Mouse (Mus musculus) CH12.LX (cell line): ENCODE data around the gene Itprip. TPM values are rescaled to one million over a fixed set of nuclear protein-coding genes. Genes with fewer than 3 reads are reported as not detected.

Experiments
- DNase-seq: peaks from one replicate; pipeline ENCODE4 v3.0.0-alpha.2; 2013; ENCODE audit errors: extremely low read depth
- H3K27ac ChIP-seq: 2 replicates; pipeline ENCODE4 v1.5.1; 2012; ENCODE audit warnings: low read depth, mild to moderate bottlenecking, control low read depth, moderate library complexity; ENCODE audit not compliant: insufficient read depth
- H3K27me3 ChIP-seq: replicated peaks from 2 replicates; pipeline ENCODE3; 2012; ENCODE audit warnings: inconsistent platforms
- H3K36me3 ChIP-seq, 2 experiments: replicated peaks in 1 of 2; 2 replicates each; pipeline versions ENCODE3 to v1.6.1; 2012; ENCODE audit warnings: inconsistent platforms in 1 of 2, low read length in 1 of 2, mild to moderate bottlenecking in 1 of 2, mixed read lengths in 1 of 2, moderate library complexity in 1 of 2; ENCODE audit not compliant: control insufficient read depth in 1 of 2, insufficient read depth in 1 of 2
- H3K4me1 ChIP-seq, 2 experiments: 2 replicates each; pipeline ENCODE4 v1.6.1; 2012; ENCODE audit warnings: inconsistent platforms in 1 of 2, moderate library complexity in 1 of 2; ENCODE audit not compliant: insufficient read depth in 2 of 2, control insufficient read depth in 1 of 2
- H3K4me2 ChIP-seq: 2 replicates; pipeline ENCODE4 v1.6.1; 2012; ENCODE audit warnings: low read depth, mild to moderate bottlenecking, control low read depth; ENCODE audit not compliant: poor library complexity, insufficient read depth, severe bottlenecking
- H3K4me3 ChIP-seq, 3 experiments: fragments of 150-350 bp in 1 of 3; sonication (generic) in 1 of 3; replicated peaks in 1 of 3; 2 replicates each; pipeline versions ENCODE3 to v1.5.1; 2011 to 2012; ENCODE audit warnings: low read depth in 2 of 3, low read length in 2 of 3, mild to moderate bottlenecking in 2 of 3, moderate library complexity in 2 of 3, control low read depth in 1 of 3, improper control_type of control experiment in 1 of 3, inconsistent platforms in 1 of 3, mixed read lengths in 1 of 3; ENCODE audit not compliant: poor library complexity in 1 of 3
- H3K79me2 ChIP-seq: replicated peaks from 2 replicates; pipeline ENCODE4 v1.6.1; 2012; ENCODE audit warnings: mild to moderate bottlenecking, moderate library complexity; ENCODE audit not compliant: control insufficient read depth, poor library complexity, insufficient read depth, severe bottlenecking; ENCODE audit errors: extremely low read depth
- H3K9ac ChIP-seq: 2 replicates; pipeline ENCODE4 v1.6.1; 2012; ENCODE audit warnings: low read depth, mild to moderate bottlenecking, control low read depth, moderate library complexity; ENCODE audit not compliant: insufficient read depth
- H3K9me3 ChIP-seq: replicated peaks from 2 replicates; pipeline ENCODE3; 2012; ENCODE audit warnings: low read length, inconsistent platforms, mixed read lengths
- BHLHE40 ChIP-seq: IDR thresholded peaks from 2 replicates; pipeline ENCODE4 v1.6.1; 2011; ENCODE audit warnings: mild to moderate bottlenecking, low read depth, low read length, improper control_type of control experiment
- CHD1 ChIP-seq: IDR thresholded peaks from 2 replicates; pipeline ENCODE4 v1.6.1; 2012; ENCODE audit warnings: low read depth, low read length, improper control_type of control experiment, inconsistent platforms
- CHD2 ChIP-seq: IDR thresholded peaks from 2 replicates; pipeline ENCODE4 v1.6.1; 2011; ENCODE audit warnings: low read length, improper control_type of control experiment
- CTCF ChIP-seq, 2 experiments: IDR thresholded peaks in 1 of 2; conservative IDR thresholded peaks in 1 of 2; 2 replicates each; pipeline ENCODE4 v1.5.1; 2011 to 2012; ENCODE audit warnings: low read depth in 2 of 2, low read length in 2 of 2, improper control_type of control experiment in 1 of 2, inconsistent platforms in 1 of 2, mild to moderate bottlenecking in 1 of 2, moderate library complexity in 1 of 2
- E2F4 ChIP-seq: IDR thresholded peaks from 2 replicates; pipeline ENCODE4 v1.6.1; 2011; ENCODE audit warnings: low read depth, low read length, improper control_type of control experiment; ENCODE audit not compliant: insufficient replicate concordance
- ELF1 ChIP-seq: IDR thresholded peaks from 2 replicates; pipeline ENCODE4 v1.6.1; 2014; ENCODE audit warnings: low read depth, mild to moderate bottlenecking, inconsistent platforms, low read length, improper control_type of control experiment
- EP300 ChIP-seq: IDR thresholded peaks from 2 replicates; pipeline ENCODE4 v1.6.1; 2011; ENCODE audit warnings: low read length, improper control_type of control experiment
- ETS1 ChIP-seq: conservative IDR thresholded peaks from 2 replicates; pipeline ENCODE4 v1.6.1; 2012; ENCODE audit warnings: low read depth, mild to moderate bottlenecking, inconsistent platforms, low read length, improper control_type of control experiment, moderate library complexity
- GABPA ChIP-seq: IDR thresholded peaks from 2 replicates; pipeline ENCODE4 v1.6.1; 2012; ENCODE audit warnings: low read depth, low read length, improper control_type of control experiment, inconsistent platforms; ENCODE audit not compliant: insufficient replicate concordance
- HCFC1 ChIP-seq: IDR thresholded peaks from 2 replicates; pipeline ENCODE4 v1.6.1; 2012; ENCODE audit warnings: low read depth, mild to moderate bottlenecking, inconsistent platforms, low read length, improper control_type of control experiment
- IRF4 ChIP-seq: IDR thresholded peaks from 2 replicates; pipeline ENCODE4 v1.6.1; 2014; ENCODE audit warnings: low read depth, mild to moderate bottlenecking, inconsistent platforms, low read length, improper control_type of control experiment
- JUN ChIP-seq: IDR thresholded peaks from 2 replicates; pipeline ENCODE4 v1.6.1; 2011; ENCODE audit warnings: low read depth, mild to moderate bottlenecking, low read length, improper control_type of control experiment, moderate library complexity; ENCODE audit not compliant: insufficient read depth
- JUND ChIP-seq: conservative IDR thresholded peaks from 2 replicates; pipeline ENCODE4 v1.6.1; 2011; ENCODE audit warnings: low read depth, low read length, improper control_type of control experiment
- KAT2A ChIP-seq: IDR thresholded peaks from 2 replicates; pipeline ENCODE4 v1.6.1; 2012; ENCODE audit warnings: low read length, improper control_type of control experiment, inconsistent platforms; ENCODE audit not compliant: insufficient replicate concordance
- MAFK ChIP-seq: IDR thresholded peaks from 2 replicates; pipeline ENCODE4 v1.6.1; 2011; ENCODE audit warnings: low read length, improper control_type of control experiment; ENCODE audit not compliant: insufficient replicate concordance
- MAX ChIP-seq: IDR thresholded peaks from 2 replicates; pipeline ENCODE4 v1.6.1; 2011; ENCODE audit warnings: low read length, improper control_type of control experiment
- MAZ ChIP-seq: IDR thresholded peaks from 2 replicates; pipeline ENCODE4 v1.6.1; 2012; ENCODE audit warnings: low read depth, mild to moderate bottlenecking, inconsistent platforms, low read length, improper control_type of control experiment, moderate library complexity
- MEF2A ChIP-seq: IDR thresholded peaks from 2 replicates; pipeline ENCODE4 v1.6.1; 2014; ENCODE audit warnings: low read depth, mild to moderate bottlenecking, inconsistent platforms, low read length, improper control_type of control experiment, borderline replicate concordance
- MXI1 ChIP-seq: IDR thresholded peaks from 2 replicates; pipeline ENCODE4 v1.6.1; 2011; ENCODE audit warnings: mild to moderate bottlenecking, low read depth, low read length, improper control_type of control experiment
- MYC ChIP-seq: IDR thresholded peaks from 2 replicates; pipeline ENCODE4 v1.6.1; 2011; ENCODE audit warnings: low read depth, mild to moderate bottlenecking, improper control_type of control experiment, low read length
- NELFE ChIP-seq: IDR thresholded peaks from 2 replicates; pipeline ENCODE4 v1.6.1; 2011; ENCODE audit warnings: low read depth, low read length, improper control_type of control experiment
- NRF1 ChIP-seq: IDR thresholded peaks from 2 replicates; pipeline ENCODE4 v1.6.1; 2014; ENCODE audit warnings: low read depth, mild to moderate bottlenecking, inconsistent platforms, low read length, improper control_type of control experiment, moderate library complexity
- PAX5 ChIP-seq: IDR thresholded peaks from 2 replicates; pipeline ENCODE4 v1.6.1; 2012; ENCODE audit warnings: low read length, inconsistent platforms, mixed read lengths
- POLR2A ChIP-seq: IDR thresholded peaks from 2 replicates; pipeline ENCODE4 v1.6.1; 2011; ENCODE audit warnings: low read depth, mild to moderate bottlenecking, improper control_type of control experiment, low read length
- POLR2AphosphoS2 ChIP-seq: IDR thresholded peaks from 2 replicates; pipeline ENCODE4 v1.6.1; 2011; ENCODE audit warnings: low read depth, low read length, improper control_type of control experiment
- RAD21 ChIP-seq: IDR thresholded peaks from 2 replicates; pipeline ENCODE4 v1.6.1; 2011; ENCODE audit warnings: low read depth, mild to moderate bottlenecking, low read length, improper control_type of control experiment, moderate library complexity
- RCOR1 ChIP-seq: conservative IDR thresholded peaks from 2 replicates; pipeline ENCODE4 v1.6.1; 2012; ENCODE audit warnings: low read depth, mild to moderate bottlenecking, inconsistent platforms, low read length, improper control_type of control experiment
- SIN3A ChIP-seq: IDR thresholded peaks from 2 replicates; pipeline ENCODE4 v1.6.1; 2012; ENCODE audit warnings: low read length, improper control_type of control experiment, inconsistent platforms
- SMC3 ChIP-seq: IDR thresholded peaks from 2 replicates; pipeline ENCODE4 v1.6.1; 2011; ENCODE audit warnings: low read depth, low read length, improper control_type of control experiment
- TBP ChIP-seq: conservative IDR thresholded peaks from 2 replicates; pipeline ENCODE4 v1.6.1; 2011; ENCODE audit warnings: low read depth, low read length, improper control_type of control experiment
- TCF12 ChIP-seq: IDR thresholded peaks from 2 replicates; pipeline ENCODE4 v1.6.1; 2014; ENCODE audit warnings: low read depth, mild to moderate bottlenecking, inconsistent platforms, low read length, improper control_type of control experiment
- UBTF ChIP-seq: IDR thresholded peaks from 2 replicates; pipeline ENCODE4 v1.6.1; 2012; ENCODE audit warnings: low read depth, mild to moderate bottlenecking, inconsistent platforms, low read length, improper control_type of control experiment, moderate library complexity
- USF1 ChIP-seq: IDR thresholded peaks from 2 replicates; pipeline ENCODE4 v1.6.1; 2014; ENCODE audit warnings: low read depth, mild to moderate bottlenecking, inconsistent platforms, low read length, improper control_type of control experiment
- USF2 ChIP-seq: conservative IDR thresholded peaks from 2 replicates; pipeline ENCODE4 v1.6.1; 2011; ENCODE audit warnings: low read depth, low read length, improper control_type of control experiment
- ZC3H11A ChIP-seq: IDR thresholded peaks from 2 replicates; pipeline ENCODE4 v1.6.1; 2012; ENCODE audit warnings: low read depth, mild to moderate bottlenecking, inconsistent platforms, low read length, improper control_type of control experiment
- ZKSCAN1 ChIP-seq: IDR thresholded peaks from 2 replicates; pipeline ENCODE4 v1.6.1; 2012; ENCODE audit warnings: low read depth, inconsistent platforms, low read length, improper control_type of control experiment, borderline replicate concordance
- ZMIZ1 ChIP-seq: IDR thresholded peaks from 2 replicates; pipeline ENCODE4 v1.6.1; 2012; ENCODE audit warnings: low read depth, mild to moderate bottlenecking, inconsistent platforms, low read length, improper control_type of control experiment
- ZNF384 ChIP-seq: IDR thresholded peaks from 2 replicates; pipeline ENCODE4 v1.6.1; 2012; ENCODE audit warnings: low read depth, low read length, improper control_type of control experiment, inconsistent platforms
- dilution Hi-C: fragments of 300-500 bp; cut with MboI; formaldehyde crosslinking; loops from 2 replicates; pipeline ENCODE4 v1.14.3; 2020; ENCODE audit warnings: low sequenced_read_pairs; ENCODE audit not compliant: extremely low pct_unique_long_range_greater_than_20kb, extremely low pct_ligation_motif_present
- in situ Hi-C: fragments of 300-500 bp; cut with MboI; formaldehyde crosslinking; loops from 3 replicates; pipeline ENCODE4 v1.14.3; 2019; ENCODE audit warnings: low sequenced_read_pairs, low pct_ligation_motif_present, low pct_unique_long_range_greater_than_20kb, mixed read lengths
- polyA plus RNA-seq: library from polyadenylated mRNA; unstranded; fragments of >175 nt; gene quantifications from 2 replicates; pipeline ENCODE4 v1.2.1, GENCODE M21; 2012; ENCODE audit warnings: low read depth; ENCODE audit not compliant: insufficient read length
- total RNA-seq, 2 experiments: library from RNA; depleted of rRNA; stranded (reverse); fragments of 300-350 nt in 1 of 2; fragments of >200 nt in 1 of 2; gene quantifications; 2 replicates each; pipeline ENCODE4 v1.2.3; 2012 to 2014

Itprip gene
- total and polyA plus RNA-seq, 3 experiments, result 9.5 to 10.9 (median 9.9) TPM

DNA sequence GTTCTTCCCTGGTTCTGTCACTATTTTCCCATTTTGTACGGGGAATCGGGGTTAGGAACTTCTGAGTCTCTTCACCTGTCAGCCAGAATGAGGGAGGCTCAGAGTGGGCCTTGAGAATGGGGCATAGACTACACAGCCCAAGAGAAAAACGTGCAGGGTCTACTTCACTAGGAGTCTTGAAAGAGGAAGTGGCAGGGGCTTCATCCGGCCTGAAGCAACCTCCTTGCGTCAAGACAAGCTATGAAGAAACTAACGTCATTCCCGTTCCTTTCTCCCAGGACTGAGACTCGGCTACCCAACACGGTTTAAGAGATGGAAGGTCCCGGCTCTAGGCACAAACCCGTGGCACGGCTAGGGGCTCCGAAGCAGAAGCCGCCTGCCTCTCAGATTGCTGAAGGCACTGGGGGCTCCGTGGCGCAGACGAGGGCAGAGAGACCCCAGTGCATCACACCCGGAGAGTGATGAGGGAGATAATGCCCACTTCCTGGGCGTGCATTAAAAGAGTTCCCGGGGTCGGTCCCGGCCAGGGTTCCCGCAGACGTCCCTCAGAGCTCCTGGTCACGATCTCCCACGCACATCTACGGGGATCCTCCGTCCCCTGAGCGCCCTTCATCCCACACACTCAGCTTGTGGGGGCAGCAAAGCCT lies 521 bp downstream of the Itprip start:
- Histone ChIP-seq H3K4me1 (peaks cover 14 to 43% of the 10 kb centered on the region in 2 experiments), H3K4me3 (peak overlapping the region; percentile 97 to 99 (median 97)), H3K79me2 (peaks cover 16% of the 10 kb centered on the region; the same call in 1 of the 2 replicates), H3K9ac (peak overlapping the region; percentile 79), H3K36me3 (peaks cover 0 to 26% of the 10 kb centered on the region in 2 experiments), H3K4me2 (peak overlapping the region; percentile 91), H3K27ac (peak overlapping the region; percentile 48), H3K27me3 (no peaks in the 10 kb centered on the region), H3K9me3 (no peaks in the 10 kb centered on the region)
- TF ChIP-seq USF2, result no peak
- no peak for TF ChIP-seq MAZ
- no peak for TF ChIP-seq RCOR1
- TF ChIP-seq ELF1, result peak; percentile 42; the same call in 1 of the 2 replicates
- no peak for TF ChIP-seq MAFK
- TF ChIP-seq CTCF (conservative IDR thresholded peaks at IDR 0.05 in 1 of 2, IDR thresholded peaks at IDR 0.05 in 1 of 2; ENCODE audit: low read depth in 2 of 2, low read length in 2 of 2), result no peak
- TF ChIP-seq ZKSCAN1, result no peak
- TF ChIP-seq SIN3A, result peak; percentile 51; the same call in 1 of the 2 replicates
- 0 out of 2 replicates have a peak, but pooled peaks have one; percentile 30 for TF ChIP-seq NELFE
- TF ChIP-seq MAX, result peak; percentile 36; the same call in 1 of the 2 replicates
- no peak for TF ChIP-seq USF1
- TF ChIP-seq JUN, result no peak
- TF ChIP-seq IRF4, result no peak
- TF ChIP-seq ZC3H11A, result no peak
- no peak for TF ChIP-seq JUND
- TF ChIP-seq MEF2A, result no peak
- TF ChIP-seq SMC3, result no peak
- no peak for TF ChIP-seq UBTF
- TF ChIP-seq E2F4, result no peak
- TF ChIP-seq POLR2AphosphoS2, result no peak
- TF ChIP-seq EP300, result 0 out of 2 replicates have a peak, but pooled peaks have one; percentile 18
- TF ChIP-seq RAD21, result no peak
- no peak for TF ChIP-seq CHD1
- TF ChIP-seq ZNF384, result no peak
- 0 out of 2 replicates have a peak, but pooled peaks have one; percentile 22 for TF ChIP-seq TBP
- TF ChIP-seq POLR2A, result no peak
- no peak for TF ChIP-seq GABPA
- no peak for TF ChIP-seq MYC
- TF ChIP-seq ZMIZ1, result no peak
- no peak for TF ChIP-seq PAX5
- TF ChIP-seq TCF12, result no peak
- TF ChIP-seq HCFC1, result no peak
- TF ChIP-seq NRF1, result no peak
- peak; percentile 79 for TF ChIP-seq BHLHE40
- TF ChIP-seq CHD2, result no peak
- TF ChIP-seq ETS1, result 0 out of 2 replicates have a peak, but pooled peaks have one; percentile 11
- TF ChIP-seq MXI1, result peak; percentile 51; the same call in 1 of the 2 replicates
- no peak for TF ChIP-seq KAT2A
- DNase-seq, result peak; percentile 63
- in situ Hi-C loops, result no loop called here
- dilution Hi-C loops, result no loop called here
